Mouse (Mus musculus) megakaryocyte, embryonic 14.5 days (primary cell): ENCODE measurements around the gene Fam89a.

Experiments
- FLI1 ChIP-seq: IDR thresholded peaks from 2 replicates; pipeline ENCODE4 v1.6.1; 2012; ENCODE audit warnings: low read length, inconsistent platforms, mixed read lengths
- GATA1 ChIP-seq: IDR thresholded peaks from 3 replicates; pipeline ENCODE4 v1.6.1; 2012; ENCODE audit warnings: mixed read lengths, low read length, inconsistent platforms, borderline replicate concordance

- TF ChIP-seq FLI1 = no peak
- no peak for TF ChIP-seq GATA1
Measured at GRCm38 (mm10) chr8:124756601-124757000, 5.0 kb upstream of the Fam89a start.
